Mouse (Mus musculus) lung, postnatal 0 days (tissue): ENCODE measurements around the gene Trak1. TPM values are rescaled to one million over a fixed set of nuclear protein-coding genes. Genes with fewer than 3 reads are reported as not detected.

Experiments
- ATAC-seq: fragments of 200-750 bp; cut with Nextera tagmentation; 2 replicates; pipeline ENCODE4 v1.8.0; 2017; ENCODE audit warnings: moderate library complexity
- DNase-seq: peaks from one replicate; pipeline ENCODE4 v3.0.0-alpha.2; 2016; ENCODE audit warnings: low spot score
- H3K27ac ChIP-seq: fragments of 300-500 bp; sonication (generic); 2 replicates; pipeline ENCODE4 v1.5.1; 2014; ENCODE audit warnings: antibody characterized with exemption, mild to moderate bottlenecking, low read length, mixed read lengths
- H3K27me3 ChIP-seq: fragments of 300-500 bp; sonication (generic); replicated peaks from 2 replicates; pipeline ENCODE4 v1.6.1; 2014; ENCODE audit warnings: low read length, mixed read lengths; ENCODE audit not compliant: insufficient read depth
- H3K36me3 ChIP-seq: fragments of 300-500 bp; sonication (generic); 2 replicates; pipeline ENCODE4 v1.6.1; 2014; ENCODE audit warnings: low read length, mixed read lengths; ENCODE audit not compliant: insufficient read depth
- H3K4me1 ChIP-seq: fragments of 300-500 bp; sonication (generic); 2 replicates; pipeline ENCODE4 v1.6.1; 2014; ENCODE audit warnings: antibody characterized with exemption, low read depth, low read length, mixed read lengths; ENCODE audit not compliant: insufficient read depth
- H3K4me2 ChIP-seq: fragments of 300-500 bp; sonication (generic); replicated peaks from 2 replicates; pipeline ENCODE4 v1.6.1; 2014; ENCODE audit warnings: low read depth, mild to moderate bottlenecking, low read length, moderate library complexity, mixed read lengths
- H3K4me3 ChIP-seq: fragments of 300-500 bp; sonication (generic); 2 replicates; pipeline ENCODE4 v1.5.1; 2014; ENCODE audit warnings: low read depth, low read length
- H3K9ac ChIP-seq: fragments of 300-500 bp; sonication (generic); replicated peaks from 2 replicates; pipeline ENCODE4 v1.6.1; 2014; ENCODE audit warnings: low read depth, mild to moderate bottlenecking
- H3K9me3 ChIP-seq: fragments of 300-500 bp; sonication (generic); 2 replicates; pipeline ENCODE4 v1.6.1; 2016; ENCODE audit warnings: low read length, mixed read lengths
- CTCF ChIP-seq: IDR thresholded peaks from 2 replicates; pipeline ENCODE4 v1.5.1; 2016; ENCODE audit warnings: antibody characterized with exemption, mild to moderate bottlenecking
- EP300 ChIP-seq: IDR thresholded peaks from 2 replicates; pipeline ENCODE4 v1.6.1; 2016; ENCODE audit warnings: antibody characterized with exemption, mild to moderate bottlenecking, control low read depth
- WGBS: fragments of 180-500 bp; shearing (Covaris S2); extraction: QIAGEN DNeasy Blood & Tissue Kit; methylation state at CpG from one replicate; pipeline ENCODE4 v1.1.7; 2014; 5-methylcytosine and 5-hydroxymethylcytosine counted together
- polyA plus RNA-seq: library from polyadenylated mRNA; unstranded; fragments of >200 nt; fragmentation: Nextera tagmentation; extraction: Ambion mirVana; gene quantifications from 2 replicates; pipeline ENCODE4 v1.2.1, GENCODE M21; 2015

The Trak1 gene
- polyA plus RNA-seq, 1 experiment from 2014 or later = 28.6 TPM

DNA sequence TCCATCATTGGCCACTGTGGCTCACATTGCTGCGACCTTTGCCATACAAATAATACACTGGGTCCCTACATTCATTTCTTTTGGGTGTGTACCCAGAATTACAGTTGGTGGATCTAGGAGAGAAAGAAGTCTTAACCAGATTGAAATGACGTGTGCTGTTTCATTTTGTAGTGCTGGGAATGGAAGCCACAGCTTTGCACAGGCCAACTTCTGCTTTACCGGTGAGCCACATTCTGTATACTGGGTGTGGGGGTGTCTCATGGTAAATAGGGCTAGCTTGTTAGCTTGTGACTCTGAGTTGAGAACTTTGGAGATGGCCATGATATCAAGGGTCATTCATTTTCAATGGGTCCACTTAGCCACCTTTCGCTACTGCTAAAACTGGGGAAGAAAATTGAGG is 8.2 kb downstream of the Trak1 start:
- no peak overlapping the region for H3K4me3 ChIP-seq
- no peak overlapping the region for H3K9ac ChIP-seq
- 94% methylated on average over 4 of the region's 4 CpGs for WGBS
- H3K4me1 ChIP-seq = no peaks in the 10 kb centered on the region
- no peaks in the 10 kb centered on the region for H3K27me3 ChIP-seq
- no peak for DNase-seq
- no peak for ATAC-seq
- no peak overlapping the region for H3K4me2 ChIP-seq
- TF ChIP-seq EP300 (no peak), CTCF (no peak)
- H3K36me3 ChIP-seq = no peaks in the 10 kb centered on the region
- H3K27ac ChIP-seq = no peak overlapping the region
- no peaks in the 10 kb centered on the region for H3K9me3 ChIP-seq

GRCm38 (mm10) chr9:121309287-121309686 is 12.0 kb downstream of the Trak1 start:
- Histone ChIP-seq H3K27me3 (no peaks in the 10 kb centered on the region), H3K27ac (no peak overlapping the region), H3K4me1 (peaks cover 6% of the 10 kb centered on the region; the same call in 1 of the 2 replicates), H3K4me2 (no peak overlapping the region), H3K9me3 (no peaks in the 10 kb centered on the region), H3K4me3 (no peak overlapping the region), H3K9ac (no peak overlapping the region), H3K36me3 (no peaks in the 10 kb centered on the region)
- 53% methylated on average over 4 of the region's 4 CpGs for WGBS
- TF ChIP-seq CTCF (no peak), EP300 (no peak)
- DNase-seq (no peak), ATAC-seq (no peak)

DNA sequence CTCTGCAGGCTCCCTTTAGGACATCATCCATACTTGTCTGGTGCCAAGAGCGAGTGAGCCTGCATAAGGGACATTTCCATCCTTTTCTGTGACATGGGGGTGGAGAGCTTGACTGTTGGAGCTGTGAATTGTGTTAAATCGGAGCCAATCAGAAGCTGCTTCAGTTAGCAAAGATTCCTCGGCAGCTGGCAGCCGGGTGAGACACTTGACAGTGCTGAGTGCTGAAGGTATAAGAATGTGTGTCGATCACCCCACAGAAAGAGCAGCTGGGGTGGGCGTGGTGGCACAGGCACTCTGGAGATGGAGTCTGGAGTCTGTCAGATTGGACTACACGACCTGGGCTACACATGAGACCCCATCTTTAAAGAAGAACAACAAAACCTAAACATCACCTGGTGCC is 13.2 kb downstream of the Trak1 start:
- Histone ChIP-seq H3K9me3 (no peaks in the 10 kb centered on the region), H3K27me3 (no peaks in the 10 kb centered on the region), H3K4me3 (no peak overlapping the region), H3K4me1 (peaks cover 7% of the 10 kb centered on the region; the same call in 1 of the 2 replicates), H3K9ac (no peak overlapping the region), H3K36me3 (no peaks in the 10 kb centered on the region), H3K4me2 (no peak overlapping the region), H3K27ac (no peak overlapping the region)
- WGBS = 67% methylated on average over 7 of the region's 7 CpGs
- TF ChIP-seq CTCF = no peak
- no peak for TF ChIP-seq EP300
- DNase-seq (no peak), ATAC-seq (no peak)

DNA sequence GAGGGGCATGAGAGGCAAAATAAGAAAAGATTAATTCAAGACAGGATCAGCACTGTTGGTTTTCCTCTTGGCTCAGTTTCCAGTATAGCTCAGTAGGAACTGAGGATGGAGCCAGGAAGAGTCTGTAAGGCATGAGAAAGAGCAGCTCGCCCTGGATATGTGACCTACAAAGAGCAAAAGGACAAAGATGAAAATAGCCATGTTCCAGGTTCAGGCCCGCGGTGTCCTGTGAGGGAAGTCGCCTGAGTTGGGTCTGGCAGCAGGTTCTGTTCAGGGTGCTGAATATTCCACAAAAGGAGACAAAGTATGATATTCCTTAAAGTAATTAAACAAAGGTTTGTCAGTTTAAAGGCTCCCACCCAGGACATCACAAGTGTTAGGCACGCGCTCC is 14.5 kb downstream of the Trak1 start:
- H3K27ac ChIP-seq = no peak overlapping the region
- TF ChIP-seq CTCF (no peak), EP300 (no peak)
- H3K27me3 ChIP-seq = no peaks in the 10 kb centered on the region
- H3K9ac ChIP-seq = no peak overlapping the region
- no peak overlapping the region for H3K4me2 ChIP-seq
- H3K4me3 ChIP-seq = no peak overlapping the region
- WGBS = 73% methylated on average over 6 of the region's 6 CpGs
- H3K4me1 ChIP-seq = peaks cover 20% of the 10 kb centered on the region
- no peaks in the 10 kb centered on the region for H3K9me3 ChIP-seq
- ATAC-seq = no peak
- H3K36me3 ChIP-seq = no peaks in the 10 kb centered on the region; the same call in 1 of the 2 replicates
- DNase-seq = no peak

- no peak overlapping the region for H3K4me2 ChIP-seq
- no peaks in the 10 kb centered on the region for H3K9me3 ChIP-seq
- H3K27ac ChIP-seq = no peak overlapping the region
- ATAC-seq (no peak), DNase-seq (no peak)
- no peaks in the 10 kb centered on the region for H3K27me3 ChIP-seq
- peaks cover 22% of the 10 kb centered on the region for H3K4me1 ChIP-seq
- no peak for TF ChIP-seq EP300
- no peak for TF ChIP-seq CTCF
- WGBS = 52% methylated on average over 10 of the region's 10 CpGs
- no peak overlapping the region for H3K4me3 ChIP-seq
- no peak overlapping the region for H3K9ac ChIP-seq
- H3K36me3 ChIP-seq = no peaks in the 10 kb centered on the region; the same call in 1 of the 2 replicates
Observed at GRCm38 (mm10) chr9:121312237-121312891, 15.1 kb downstream of the Trak1 start.

DNA sequence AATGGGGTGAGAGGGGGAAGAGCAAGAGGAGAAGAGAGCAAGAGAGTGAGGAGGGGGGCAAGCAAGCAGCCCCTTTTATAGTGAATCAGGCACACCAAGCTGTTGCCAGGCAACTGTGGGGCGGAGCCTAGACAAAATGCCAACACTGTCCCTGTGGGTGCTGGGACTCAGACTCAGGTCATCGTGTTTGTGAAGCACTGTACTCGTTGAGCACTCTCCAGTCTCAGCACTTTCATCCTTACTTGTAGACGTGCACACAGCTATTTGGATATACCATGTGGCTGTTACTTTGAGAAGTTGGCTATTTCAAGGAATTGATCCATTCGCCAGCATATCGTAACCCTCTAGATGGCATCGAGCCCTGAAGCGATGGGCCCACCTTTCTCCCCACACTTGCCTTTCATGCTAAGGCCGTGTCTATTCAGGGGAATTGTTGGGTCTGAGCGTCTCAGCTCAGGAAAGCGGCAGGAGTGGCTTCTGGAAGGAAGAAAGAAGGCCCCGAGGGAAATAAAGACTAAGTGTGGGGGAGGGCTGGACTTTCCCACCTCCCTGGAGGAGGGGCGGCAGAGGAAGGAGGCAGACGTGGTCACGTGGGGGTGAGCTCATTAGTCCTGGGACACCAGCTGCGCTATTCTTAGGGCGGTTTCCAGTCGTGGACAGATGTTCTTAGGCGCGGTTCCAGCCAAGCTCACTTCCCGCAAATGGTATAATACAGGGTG is 16.5 kb downstream of the Trak1 start:
- peak; percentile 87 for ATAC-seq
- 3% methylated on average over 21 of the region's 21 CpGs for WGBS
- peak; percentile 74; the same call in 1 of the 2 replicates for TF ChIP-seq EP300
- TF ChIP-seq CTCF = no peak
- peak; percentile 97 for DNase-seq
- Histone ChIP-seq H3K27ac (peak overlapping the region; percentile 94), H3K9ac (peak overlapping the region; percentile 58), H3K4me3 (peak overlapping the region; percentile 21), H3K9me3 (no peaks in the 10 kb centered on the region), H3K27me3 (no peaks in the 10 kb centered on the region), H3K4me1 (peaks cover 22% of the 10 kb centered on the region), H3K4me2 (peak overlapping the region; percentile 55), H3K36me3 (no peaks in the 10 kb centered on the region; the same call in 1 of the 2 replicates)
